Mouse (Mus musculus) heart, postnatal 0 days (tissue): ENCODE data around the gene Unc5a.

Source experiments
- CTCF ChIP-seq: IDR thresholded peaks from 2 replicates; pipeline ENCODE4 v1.5.1; 2016; ENCODE audit warnings: antibody characterized with exemption, control low read depth, low read depth
- EP300 ChIP-seq: IDR thresholded peaks from 2 replicates; pipeline ENCODE4 v1.6.1; 2016; ENCODE audit warnings: antibody characterized with exemption, low read depth

DNA sequence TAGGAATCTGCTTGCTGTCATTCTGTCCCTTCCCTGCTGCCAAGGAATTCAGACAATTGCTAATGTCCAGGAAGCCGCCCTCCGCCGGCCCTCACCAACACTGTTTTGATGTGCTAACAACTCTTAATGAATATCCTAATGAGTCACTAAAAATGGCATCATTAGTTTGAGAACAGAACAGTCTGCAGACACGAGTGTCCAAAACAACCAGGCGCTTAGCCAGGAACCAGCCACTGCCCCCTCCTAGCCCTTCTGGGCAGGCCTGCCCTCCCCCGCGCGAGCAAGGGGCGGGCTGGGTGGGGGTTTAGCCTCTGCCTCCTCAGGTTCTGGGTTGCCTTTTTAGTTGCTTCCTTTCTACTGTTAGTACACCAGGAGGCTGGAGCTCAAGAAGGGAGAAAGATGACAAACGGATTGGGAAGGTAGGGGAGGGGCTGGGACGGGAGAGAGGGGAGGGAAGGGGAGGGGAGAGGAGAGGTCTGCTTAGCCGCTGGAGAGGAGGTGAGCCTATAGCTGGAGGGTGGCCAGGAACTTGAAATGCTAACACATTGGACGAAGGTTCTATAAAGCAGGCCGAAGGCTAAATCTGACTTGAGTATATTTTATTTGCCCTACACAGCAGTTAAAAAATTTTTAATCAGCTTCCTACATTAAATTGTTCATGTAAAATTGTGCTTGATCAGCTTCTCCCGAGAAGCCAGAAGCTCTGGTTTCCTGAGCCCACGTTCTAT lies 36.2 kb upstream of the Unc5a start:
- TF ChIP-seq CTCF (no peak), EP300 (no peak)
